ENCODE assay signal across 18 mouse cellular contexts in genomic region chr15:102195373-102195772, GRCm38 (mm10). TPM values are rescaled to one million over a fixed set of nuclear protein-coding genes. Genes with fewer than 3 reads are reported as not detected.
"Had no signal": no experiment of that assay in that cellular context is flagged by ENCODE, and none has a peak within 500 bp of the region (broad histone marks: within the 10 kb centered on the region; RNA-seq: fewer than 3 reads in every experiment).

No protein-coding gene starts in this region.

- H3K27ac ChIP-seq: midbrain, embryonic 10.5 days; midbrain, embryonic 12.5 days; neural tube, embryonic 13.5 days; neural tube, embryonic 15.5 days had no signal

- DNase-seq: lung, embryonic 14.5 days; lung, postnatal 10 days; lung, postnatal 4 days; midbrain, embryonic 14.5 days; retina, postnatal 1 day; right cerebral cortex, adult 18-20 months; right cerebral cortex, postnatal 25 days; right cerebral cortex, postnatal 4 days; spleen, adult 18-20 months; thymus, adult 18-20 months; thymus, postnatal 14 days; thymus, postnatal 36 days had no signal

- H3K9me3 ChIP-seq: midbrain, embryonic 10.5 days; midbrain, embryonic 12.5 days; neural tube, embryonic 13.5 days; neural tube, embryonic 15.5 days had no signal

- H3K4me3 ChIP-seq: midbrain, embryonic 10.5 days; midbrain, embryonic 12.5 days; myocyte; neural tube, embryonic 13.5 days; neural tube, embryonic 15.5 days had no signal

- H3K9ac ChIP-seq: lung, embryonic 14.5 days; midbrain, embryonic 12.5 days; neural tube, embryonic 13.5 days; neural tube, embryonic 15.5 days had no signal

- H3K4me1 ChIP-seq: midbrain, embryonic 12.5 days; neural tube, embryonic 13.5 days; neural tube, embryonic 15.5 days had no signal

- H3K36me3 ChIP-seq: midbrain, embryonic 10.5 days; midbrain, embryonic 12.5 days; neural tube, embryonic 13.5 days; neural tube, embryonic 15.5 days had no signal

- H3K27me3 ChIP-seq: midbrain, embryonic 12.5 days; neural tube, embryonic 13.5 days; neural tube, embryonic 15.5 days had no signal

RNA-seq across cellular contexts. Expression of gene Soat2, which starts 45.0 kb away (rescaled TPM):
- polyA plus RNA-seq: midbrain, embryonic 14.5 days had no signal

RNA-seq across cellular contexts. Expression of gene Igfbp6, which starts 51.2 kb away (rescaled TPM):
- total RNA-seq: megakaryocyte-erythroid progenitor cell, adult 5-6 weeks had no signal
